Mouse (Mus musculus): Measurements from ENCODE around the gene Slc25a43.

GRCm38 (mm10) chrX:36767386-36767785 lies 23.9 kb downstream of the Slc25a43 start:
- no peak for TF ChIP-seq CTCF (IDR thresholded peaks at IDR 0.05; ENCODE audit: low read depth)
- TF ChIP-seq EP300 (IDR thresholded peaks at IDR 0.05; ENCODE audit: low read depth): no peak
